Mouse (Mus musculus) c-Kit-negative CD71-positive TER-119-positive erythroid progenitor cells, embryonic 14.5 days (primary cell): Measurements from ENCODE around the gene A930002H24Rik.
"Not testable (repeated sequence)": the region's sequence is repeated elsewhere in the genome, so short reads cannot be mapped to it uniquely, and the experiment has no call there.

Source experiments
- DNase-seq: peaks from one replicate; pipeline ENCODE4 v3.0.0-alpha.2; 2013; ENCODE audit warnings: low read depth, low spot score

The A930002H24Rik gene

DNA sequence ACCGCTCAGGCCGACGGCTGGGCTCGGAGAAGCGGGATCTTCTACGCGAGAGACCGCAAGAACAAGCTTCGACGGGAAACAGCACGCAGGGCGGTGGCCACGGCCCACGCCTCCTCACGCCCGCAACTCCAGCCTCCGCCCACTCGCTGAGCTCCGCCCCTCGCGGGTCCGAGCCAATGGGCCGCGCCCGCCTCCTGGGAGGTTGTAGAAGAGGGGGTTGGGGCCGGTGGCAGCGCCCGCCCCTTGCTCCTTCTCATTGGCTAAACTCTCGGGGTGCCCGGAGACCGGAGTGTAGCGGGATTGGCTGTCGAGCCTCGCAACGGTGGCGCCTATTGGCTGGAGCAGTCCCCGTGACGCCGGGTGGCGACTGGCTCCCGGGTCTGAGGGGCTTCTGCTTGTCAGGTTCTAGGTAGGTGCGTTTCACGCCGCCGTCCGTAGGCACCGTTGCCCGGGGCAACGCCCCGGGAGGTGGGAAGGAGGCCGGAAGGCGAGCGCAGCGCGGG, at the start of gene A930002H24Rik:
TSS of gene A930002H24Rik (minus strand) at position 145 of the 503 bp plus-strand sequence.
- DNase-seq: peak; percentile 94

DNA sequence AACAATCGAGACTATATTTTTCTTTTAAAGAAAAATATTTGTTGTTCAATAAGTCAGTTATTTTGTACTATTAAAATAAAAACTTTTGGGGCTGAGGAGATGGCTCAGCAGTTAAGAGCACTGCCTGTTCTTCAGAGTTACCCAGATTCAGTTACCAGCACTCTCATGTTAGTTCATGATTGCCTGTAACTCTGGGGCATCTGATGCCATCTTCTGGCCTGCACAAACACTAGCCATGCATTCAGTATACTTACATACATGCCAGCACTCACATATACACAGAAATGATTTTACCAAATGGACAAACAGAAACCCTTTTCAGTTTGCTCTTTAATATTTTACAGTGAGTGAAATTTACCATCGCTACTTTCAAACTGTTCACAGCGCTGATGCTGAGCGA, 45.7 kb upstream of the A930002H24Rik start:
- no peak for DNase-seq

DNA sequence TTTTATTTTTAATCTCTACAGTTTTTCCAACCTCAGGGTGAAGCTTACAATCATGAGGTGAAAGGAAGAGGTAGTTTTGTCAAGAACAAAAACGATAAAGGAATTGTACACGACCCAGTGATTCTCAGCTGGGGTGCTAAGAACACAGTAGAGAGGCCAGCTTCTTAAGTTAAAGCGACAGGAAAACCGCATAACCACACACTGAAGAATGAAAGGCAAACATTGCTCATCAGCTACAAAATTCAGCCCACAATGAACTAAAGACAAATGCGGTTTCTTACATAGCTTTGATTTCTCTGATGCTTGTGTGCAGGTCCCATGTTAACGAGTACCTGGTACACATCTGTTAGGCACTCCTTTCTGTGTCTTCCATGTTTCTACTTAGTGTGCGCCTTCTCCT, 33.5 kb upstream of the A930002H24Rik start:
- DNase-seq: no peak

DNA sequence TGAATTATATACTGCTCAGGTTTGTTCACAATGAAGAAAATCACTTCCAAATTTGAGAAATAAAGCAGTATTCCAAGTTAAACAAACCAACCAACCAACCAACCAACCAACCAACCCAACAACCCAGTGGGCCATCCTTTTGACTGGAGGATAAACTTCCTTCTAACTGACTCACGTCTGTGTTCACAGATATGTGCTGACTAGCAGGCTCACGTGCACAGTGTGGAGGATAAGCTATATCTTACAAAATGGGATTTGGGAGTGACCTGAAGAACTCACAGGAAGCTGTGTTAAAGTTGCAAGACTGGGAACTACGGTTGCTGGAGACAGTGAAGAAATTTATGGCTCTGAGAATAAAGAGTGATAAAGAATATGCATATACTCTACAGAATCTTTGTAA, 32.2 kb upstream of the A930002H24Rik start:
- DNase-seq: no peak

DNA sequence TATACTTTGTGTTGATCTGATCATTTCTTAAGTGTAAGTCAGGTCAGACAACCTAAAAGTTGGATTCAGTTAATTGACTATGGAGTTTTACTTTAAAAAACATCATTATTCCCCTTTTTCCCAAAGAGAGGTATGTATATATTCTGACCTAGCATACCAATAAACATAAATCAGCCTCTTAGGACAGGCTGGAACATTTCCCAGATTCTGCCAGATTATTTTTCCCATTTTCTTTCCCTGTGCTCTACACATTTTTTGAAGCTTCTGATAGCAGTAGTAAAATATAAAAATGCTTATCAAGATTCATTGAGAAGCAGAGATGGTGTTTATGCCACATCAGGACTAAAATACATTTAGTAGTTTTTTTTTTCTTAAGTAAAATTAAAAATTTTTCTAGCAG, 27.0 kb upstream of the A930002H24Rik start:
- no peak for DNase-seq

DNA sequence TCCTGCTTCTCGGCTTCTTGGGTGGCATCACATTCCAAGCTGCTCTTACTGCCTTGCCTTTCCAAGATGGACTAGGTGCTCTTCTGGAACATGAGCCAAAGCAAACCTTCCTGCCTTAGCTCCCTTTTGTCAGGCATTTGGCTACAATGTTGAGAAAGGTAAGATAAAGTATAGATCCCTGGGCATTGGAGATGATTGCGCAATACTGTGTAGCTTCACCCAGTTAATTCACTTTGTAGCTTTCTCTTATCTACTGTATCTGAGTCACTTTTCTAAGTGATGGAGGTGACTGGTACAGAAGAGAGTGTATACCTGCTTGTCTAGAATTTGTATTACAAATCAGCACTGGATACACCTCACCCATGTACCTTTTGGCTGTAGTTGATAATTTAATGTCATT, 23.4 kb upstream of the A930002H24Rik start:
- no peak for DNase-seq

DNA sequence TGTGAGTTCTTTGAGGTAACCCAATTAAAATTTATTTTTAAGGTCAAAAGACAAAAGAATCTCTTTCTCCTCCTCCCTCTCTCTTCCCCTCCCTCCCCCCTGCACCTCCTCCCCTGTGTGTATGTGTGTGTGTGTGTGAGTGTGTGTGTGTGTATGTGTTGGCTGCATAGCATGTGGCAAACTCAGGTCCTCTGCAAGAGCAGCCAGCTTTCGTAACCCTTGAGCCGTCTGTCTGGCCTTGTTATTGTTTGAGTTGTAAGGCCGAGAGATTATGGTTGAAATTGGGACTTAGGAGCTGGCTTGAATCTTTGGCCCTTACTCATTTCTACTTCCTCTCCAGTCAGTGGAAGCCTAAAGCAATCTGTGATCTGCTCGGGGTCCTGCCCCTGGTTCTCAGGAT, 16.4 kb upstream of the A930002H24Rik start:
- DNase-seq: no peak

DNA sequence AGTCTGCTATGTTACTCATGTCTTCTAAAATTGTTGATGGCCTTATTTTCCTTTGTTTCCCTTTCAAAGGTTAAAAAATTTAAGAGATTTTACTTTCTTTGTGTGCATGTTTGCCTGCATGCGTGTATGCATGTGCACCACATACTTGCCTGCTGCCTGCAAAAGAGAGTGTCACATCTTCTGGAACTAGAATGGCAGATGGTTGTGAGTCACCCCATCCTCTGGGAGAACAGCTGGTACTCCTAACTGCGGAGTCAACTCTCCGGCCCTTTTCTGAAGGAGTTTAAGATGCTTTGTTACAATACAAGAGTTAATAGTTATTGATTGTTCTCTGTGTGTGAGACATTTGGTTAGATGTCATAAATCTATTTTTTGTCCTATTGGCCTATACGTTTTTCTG, 15.3 kb upstream of the A930002H24Rik start:
- DNase-seq: no peak

DNA sequence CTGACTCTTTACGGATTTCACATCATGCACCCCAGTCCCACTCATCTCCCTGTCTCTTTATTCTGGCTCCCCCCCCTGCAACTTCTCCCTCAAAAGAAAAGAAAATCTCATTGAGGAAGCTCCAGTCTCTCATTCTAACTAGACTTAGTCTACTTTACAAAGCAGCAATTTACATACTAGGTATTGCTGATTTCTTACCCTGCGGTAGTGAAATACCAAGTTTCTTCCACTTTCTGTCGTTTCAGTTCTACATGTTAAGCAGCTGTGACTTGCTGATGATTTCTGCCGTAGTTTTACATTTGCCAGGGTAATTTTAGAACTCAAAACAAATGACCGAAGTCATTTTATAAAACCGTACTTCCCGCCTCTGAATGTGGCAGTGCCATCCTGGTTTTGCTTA, 8.2 kb upstream of the A930002H24Rik start:
- DNase-seq: no peak

DNA sequence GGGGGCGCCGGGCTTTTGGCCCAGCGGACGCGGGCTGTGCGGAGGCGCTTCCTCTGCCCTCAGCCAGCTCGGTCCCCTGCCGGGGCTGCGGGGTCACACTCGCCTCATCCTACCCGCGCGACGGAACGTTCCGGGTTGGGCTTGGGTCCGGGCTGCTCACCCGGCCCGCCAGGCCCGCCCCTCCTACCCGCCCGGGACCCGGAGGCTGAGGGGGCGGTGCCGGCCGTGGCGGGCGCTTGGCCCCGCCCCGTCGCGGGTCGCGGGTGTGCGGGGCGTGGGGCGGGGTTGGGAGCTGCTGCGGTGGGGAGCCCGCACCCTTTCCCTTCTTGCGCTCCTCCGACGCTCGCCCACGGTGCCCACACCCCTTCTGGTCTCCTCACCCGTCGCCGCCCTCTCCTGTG, 580 bp upstream of the A930002H24Rik start:
- peak; percentile 12 for DNase-seq

DNA sequence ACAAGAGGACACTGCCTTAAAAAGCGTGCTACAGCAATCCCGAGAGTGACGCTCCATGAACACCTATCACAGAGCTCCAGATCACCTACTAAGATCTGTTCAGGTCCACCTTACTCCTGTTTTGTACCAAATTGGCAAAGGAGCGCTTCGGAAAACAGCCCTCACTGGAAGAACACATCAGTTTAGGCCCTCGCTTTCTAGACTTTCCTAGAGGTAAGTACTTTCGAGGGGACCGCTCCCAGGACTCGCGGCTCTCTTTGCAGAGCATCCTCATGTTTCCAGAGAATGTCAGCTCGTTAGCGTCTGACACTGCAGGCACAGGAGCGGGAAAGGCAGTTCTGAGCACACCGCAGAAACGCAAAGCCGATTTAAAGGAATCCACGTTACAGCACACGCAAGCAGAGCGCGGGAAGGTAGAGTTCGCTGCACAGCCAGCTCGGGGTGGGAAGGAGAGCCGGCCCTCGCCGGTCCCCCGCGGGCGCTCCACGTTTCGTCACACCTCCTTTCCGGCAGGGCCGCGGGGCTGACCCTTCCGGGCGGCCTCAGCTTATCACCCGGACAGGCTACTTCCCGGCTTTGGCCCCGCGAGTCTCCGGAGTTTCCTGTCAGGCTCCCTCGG, 470 bp downstream of the A930002H24Rik start, which contains the start of gene Fer:
TSS of gene Fer (plus strand) at position 51 of the 619 bp plus-strand sequence.
- DNase-seq: no peak

DNA sequence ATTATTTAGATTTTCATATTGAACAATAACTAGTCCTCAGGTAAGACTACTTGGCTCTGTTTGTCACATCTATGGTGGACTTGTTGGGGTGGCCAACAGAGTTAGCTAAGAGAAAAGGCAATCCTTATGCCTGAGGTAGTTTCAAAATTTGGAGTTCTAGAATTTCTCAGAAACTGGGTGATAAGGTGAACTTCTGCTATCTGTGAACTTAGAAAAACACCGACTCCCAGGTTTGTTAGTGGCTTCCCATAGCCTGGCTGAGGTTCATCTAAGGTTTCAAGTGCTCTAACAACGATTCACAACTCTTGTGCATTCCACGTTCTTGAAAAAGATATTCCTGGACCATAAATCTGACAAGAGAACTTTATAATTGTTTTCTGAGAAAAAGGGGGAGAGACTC, 1.2 kb downstream of the A930002H24Rik start:
- no peak for DNase-seq

DNA sequence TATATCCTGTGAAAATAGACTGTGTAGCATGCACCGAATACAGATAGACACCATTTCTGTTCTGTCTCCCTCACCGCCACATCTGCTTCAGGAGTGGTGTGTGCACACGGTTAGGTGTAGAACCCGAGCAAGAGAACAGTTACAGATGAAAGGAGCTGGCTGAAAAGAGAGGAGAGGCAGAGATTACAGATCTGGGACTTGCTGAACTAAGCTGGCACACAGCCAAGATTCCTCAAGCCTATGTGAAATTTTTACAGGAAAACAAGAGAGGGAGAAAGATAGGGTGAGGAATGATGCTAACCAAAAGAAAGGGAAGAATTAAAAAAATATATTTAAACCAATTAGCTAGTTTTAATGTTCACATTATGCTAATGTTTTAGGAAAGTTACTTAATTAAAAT, 2.6 kb downstream of the A930002H24Rik start:
- no peak for DNase-seq

DNA sequence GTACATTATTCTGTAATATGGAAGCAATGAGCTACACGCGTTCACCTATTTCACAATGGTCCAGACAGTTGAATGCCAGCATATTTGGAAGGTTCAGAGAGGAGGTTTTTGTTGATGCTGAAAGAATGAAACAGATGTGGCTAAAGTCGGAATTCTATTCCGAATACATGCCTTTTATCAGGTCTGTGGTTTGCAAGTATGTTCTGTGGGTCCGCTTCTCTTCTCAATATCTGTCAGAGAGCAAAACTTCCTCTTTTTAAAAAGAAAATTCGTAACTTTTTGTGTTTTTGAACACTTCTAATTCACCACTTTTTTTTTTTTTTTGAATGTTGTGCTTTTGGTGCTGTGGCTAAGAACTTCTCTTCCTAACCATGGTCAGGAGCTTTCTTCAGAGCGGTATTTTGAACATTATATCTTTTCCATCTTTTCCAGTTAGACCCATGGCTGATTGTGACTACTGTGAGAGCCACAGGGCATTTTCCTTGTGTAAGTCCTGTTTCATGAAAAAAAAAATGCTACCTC, 6.5 kb downstream of the A930002H24Rik start:
- no peak for DNase-seq

DNA sequence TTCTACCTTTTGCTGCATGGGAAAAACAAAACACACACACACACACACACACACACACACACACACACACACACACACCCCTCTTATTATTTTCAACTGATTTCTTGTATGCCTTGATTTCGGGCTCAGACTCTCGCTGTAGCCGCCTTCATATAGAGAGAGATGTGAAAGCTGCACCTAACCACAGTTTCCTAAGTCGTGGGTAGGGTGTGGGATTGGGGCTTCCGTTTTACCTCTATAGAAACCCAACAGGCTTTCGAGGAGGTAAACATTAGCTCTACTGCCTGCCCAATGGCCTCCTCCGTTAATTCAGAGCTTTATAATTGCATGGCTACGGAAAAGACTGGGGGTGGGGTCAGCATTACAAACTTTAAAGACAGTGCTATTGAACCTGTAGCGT, 13.6 kb downstream of the A930002H24Rik start:
- DNase-seq: no peak

DNA sequence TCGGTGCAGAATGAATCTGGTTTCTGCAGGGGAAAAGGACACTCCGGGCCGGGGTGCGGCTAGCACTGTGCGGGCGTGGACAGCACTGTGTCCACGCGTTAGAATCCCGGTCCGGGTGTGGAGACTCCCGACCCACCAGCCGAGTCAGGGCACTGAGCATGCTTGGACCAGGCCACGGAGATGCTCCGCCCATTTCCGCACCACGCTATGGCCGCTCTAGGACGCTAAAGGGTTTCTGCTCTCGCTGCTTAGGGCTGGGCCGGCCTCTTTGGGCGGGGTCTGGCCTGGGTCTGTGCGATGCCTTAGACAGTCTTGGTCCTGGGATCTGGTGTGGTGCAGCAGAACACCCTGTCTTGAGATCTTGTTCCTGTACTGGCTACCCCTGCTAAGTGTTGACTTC, 14.0 kb downstream of the A930002H24Rik start:
- peak; percentile 31 for DNase-seq

DNA sequence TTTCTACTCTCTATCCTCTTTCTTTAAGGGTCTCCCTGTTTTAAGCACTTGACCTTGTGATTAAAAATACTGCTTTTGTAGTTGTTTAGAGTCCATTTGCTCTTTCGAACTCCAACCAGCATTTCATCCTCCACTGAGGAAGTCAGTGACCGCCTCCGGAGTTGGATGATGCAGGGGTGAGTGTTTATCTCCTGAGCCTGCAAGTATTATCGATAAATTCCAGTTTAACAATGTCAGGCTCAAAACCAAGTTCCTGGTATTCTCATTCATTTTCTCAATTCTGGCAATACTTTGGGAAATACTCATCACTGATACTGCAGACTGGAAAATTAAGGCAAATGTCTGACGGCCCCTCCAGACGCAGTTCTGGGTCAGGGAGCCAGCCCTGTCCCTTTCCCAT, 14.4 kb downstream of the A930002H24Rik start:
- DNase-seq: no peak

DNA sequence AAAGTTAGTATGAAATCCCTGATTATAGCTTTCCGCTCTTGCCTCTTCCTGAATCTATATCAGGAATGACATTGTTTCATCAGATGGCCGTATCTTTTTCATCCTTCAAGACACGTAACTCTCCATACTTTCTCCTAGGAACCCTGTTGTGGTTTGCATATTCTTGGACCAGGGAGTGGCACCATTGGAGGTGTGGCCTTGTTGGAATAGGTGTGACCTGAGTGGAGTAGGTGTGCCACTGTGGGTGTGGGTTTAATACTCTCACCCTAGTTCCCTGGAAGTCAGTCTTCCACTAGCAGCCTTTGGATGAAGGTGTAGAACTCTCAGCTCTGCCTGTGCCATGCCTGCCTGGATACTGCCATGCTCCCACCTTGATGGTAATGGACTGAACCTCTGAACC, 17.8 kb downstream of the A930002H24Rik start:
- DNase-seq: not testable (repeated sequence)

DNA sequence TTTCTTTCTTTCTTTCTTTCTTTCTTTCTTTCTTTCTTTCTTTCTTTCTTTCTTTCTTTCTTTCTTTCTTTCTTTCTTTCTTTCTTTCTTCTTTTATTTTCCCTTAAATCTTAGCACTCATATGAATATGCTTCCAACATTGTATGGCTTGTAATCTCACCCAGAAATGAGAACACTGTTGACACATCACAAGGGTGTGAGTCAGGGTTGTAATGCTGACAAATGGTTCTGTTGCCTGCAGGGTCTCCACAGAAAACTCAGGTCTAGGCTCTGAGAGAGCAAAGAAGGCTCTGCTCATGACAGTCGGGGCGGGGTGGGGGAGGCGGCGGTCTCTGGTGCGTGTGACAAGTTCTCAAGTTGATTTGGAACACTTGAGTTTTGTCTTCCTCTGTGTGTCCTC, 18.7 kb downstream of the A930002H24Rik start:
- no peak for DNase-seq

DNA sequence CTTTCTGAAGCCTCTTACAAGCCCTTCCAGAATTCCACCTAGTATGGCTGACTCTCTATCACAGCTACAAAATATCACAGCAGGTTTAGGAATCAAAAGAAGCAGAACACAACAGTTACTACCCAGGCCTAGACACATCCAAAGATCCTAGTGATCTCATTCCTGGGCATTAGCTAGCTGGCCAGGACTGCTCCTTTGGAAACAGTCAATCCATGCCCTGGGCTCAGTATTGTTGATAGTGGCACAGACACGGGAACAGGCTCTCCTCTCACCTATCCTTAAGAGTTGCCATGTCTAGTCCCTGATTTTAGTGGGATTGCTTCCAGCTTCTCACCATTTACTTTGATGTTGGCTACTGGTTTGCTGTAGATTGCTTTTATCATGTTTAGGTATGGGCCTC, 21.4 kb downstream of the A930002H24Rik start:
- no peak for DNase-seq

DNA sequence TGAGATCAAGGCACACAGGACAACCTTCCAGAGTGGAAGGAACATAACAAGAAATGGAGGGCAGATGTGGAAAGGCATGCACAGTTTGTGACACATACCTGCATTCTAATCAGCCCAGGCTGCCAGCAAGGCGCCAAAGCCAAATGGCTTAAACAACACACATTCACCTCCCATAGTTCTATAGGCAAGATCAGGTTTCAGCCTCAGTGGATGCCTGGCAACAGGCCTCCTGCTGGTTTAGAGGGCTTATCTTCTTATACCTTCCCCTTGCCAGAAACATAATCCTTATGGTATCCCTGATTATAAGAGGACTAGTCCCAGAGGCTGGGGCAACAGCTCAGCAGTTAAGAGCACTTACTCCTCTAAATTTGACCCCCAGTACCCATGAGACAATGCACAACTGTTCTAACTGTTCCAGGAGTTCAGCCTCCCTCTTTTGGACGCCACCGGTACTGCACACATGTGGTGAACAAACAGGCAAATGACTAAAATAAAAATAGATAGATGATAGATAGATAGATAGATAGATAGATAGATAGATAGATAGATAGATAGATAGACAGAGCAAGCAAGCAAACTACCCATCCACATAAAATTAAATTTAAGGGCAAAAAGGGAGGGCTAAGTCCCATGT, 23.8 kb downstream of the A930002H24Rik start:
- DNase-seq: no peak

DNA sequence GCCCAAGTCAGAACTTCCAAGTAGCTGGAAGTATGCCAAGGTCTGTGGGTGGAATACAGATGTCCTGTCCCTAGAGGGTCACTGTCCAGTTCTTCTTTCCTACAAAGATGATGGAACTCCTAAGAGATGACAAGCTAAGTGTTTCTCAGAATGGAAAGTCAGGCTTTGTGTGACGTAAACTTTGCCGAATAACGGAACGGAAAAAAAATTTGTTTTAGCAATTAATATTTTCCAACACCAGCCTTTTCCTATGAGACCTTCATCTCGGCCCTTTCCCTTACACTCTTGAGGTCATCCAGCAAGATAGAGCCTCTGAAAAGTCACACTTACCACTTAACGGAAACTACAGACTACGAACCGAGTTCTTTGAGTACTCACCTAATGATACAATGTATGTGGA, 25.4 kb downstream of the A930002H24Rik start:
- DNase-seq: no peak

DNA sequence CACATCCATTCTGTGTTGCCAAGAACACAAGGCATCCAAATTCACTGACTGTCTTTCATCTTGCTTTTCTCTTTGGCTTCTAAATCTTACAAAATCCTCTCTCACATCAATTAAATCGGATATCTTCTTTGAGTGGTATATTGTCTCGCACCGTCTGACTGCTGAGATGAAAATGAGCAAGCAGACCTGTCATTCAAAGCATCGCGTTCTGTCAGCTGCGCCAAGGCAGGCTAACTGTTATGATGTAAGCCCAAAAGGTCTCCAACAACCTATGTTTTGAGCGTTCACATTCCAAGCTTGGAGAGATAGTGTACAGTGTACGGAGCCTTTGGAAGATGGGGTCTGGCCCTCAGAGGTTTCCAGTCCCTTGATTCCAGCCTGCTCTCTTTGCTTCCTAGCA, 26.9 kb downstream of the A930002H24Rik start:
- DNase-seq: no peak
